Mouse (Mus musculus) stomach, postnatal 0 days (tissue): ENCODE results near the gene Tmem254b.
"Not testable (repeated sequence)": the region's sequence is repeated elsewhere in the genome, so short reads cannot be mapped to it uniquely, and the experiment has no call there.

Experiments used
- CTCF ChIP-seq: IDR thresholded peaks from 2 replicates; pipeline ENCODE4 v1.5.1; 2016; ENCODE audit warnings: antibody characterized with exemption, low read depth, mild to moderate bottlenecking, moderate library complexity
- EP300 ChIP-seq: optimal IDR thresholded peaks from 2 replicates; pipeline ENCODE3; 2016; ENCODE audit warnings: antibody characterized with exemption

DNA sequence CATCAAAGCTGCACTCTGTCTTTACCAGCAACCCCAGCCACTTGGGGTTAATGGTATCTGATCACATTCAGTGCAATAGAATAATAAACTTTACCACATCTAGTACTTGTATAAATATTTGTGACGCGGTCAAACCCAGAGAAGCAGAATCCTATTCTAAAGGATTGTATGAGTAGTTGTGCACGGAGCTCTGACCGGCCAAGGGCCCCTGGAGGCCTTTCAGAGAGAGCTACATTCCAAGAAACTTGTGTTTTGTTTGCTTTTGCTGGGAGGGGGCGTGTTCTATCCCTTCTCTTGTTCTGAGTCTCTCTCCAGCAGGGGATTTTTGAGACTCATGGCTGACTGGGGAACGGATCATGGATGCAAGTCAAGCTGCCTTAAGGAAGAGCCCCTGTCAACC is 31.8 kb downstream of the Tmem254b start:
- not testable (repeated sequence) for TF ChIP-seq EP300, CTCF
